Mouse (Mus musculus) kidney, embryonic 14.5 days (tissue): Measurements from ENCODE around the gene Gm36210. TPM values are rescaled to one million over a fixed set of nuclear protein-coding genes. Genes with fewer than 3 reads are reported as not detected.
A peak's percentile ranks its signal among the peaks of the same experiment; 100 is the strongest.

Experiments used
- ATAC-seq: fragments of 200-750 bp; cut with Nextera tagmentation; 2 replicates; pipeline ENCODE4 v1.8.0; 2017; ENCODE audit warnings: moderate number of reproducible peaks, mild to moderate bottlenecking, moderate TSS enrichment, moderate library complexity; ENCODE audit not compliant: low FRiP score, low TSS enrichment
- H3K27ac ChIP-seq: fragments of 300-500 bp; sonication (generic); 2 replicates; pipeline ENCODE4 v1.5.1; 2014; ENCODE audit warnings: low read depth, mild to moderate bottlenecking, low read length, moderate library complexity, mixed read lengths
- H3K27me3 ChIP-seq: fragments of 300-500 bp; sonication (generic); 2 replicates; pipeline ENCODE4 v1.6.1; 2014; ENCODE audit warnings: mild to moderate bottlenecking, low read length; ENCODE audit not compliant: control insufficient read depth, insufficient read depth
- H3K36me3 ChIP-seq: fragments of 300-500 bp; sonication (generic); 2 replicates; pipeline ENCODE4 v1.6.1; 2014; ENCODE audit warnings: low read length, mixed read lengths; ENCODE audit not compliant: control insufficient read depth, insufficient read depth
- H3K4me1 ChIP-seq: fragments of 300-500 bp; sonication (generic); 2 replicates; pipeline ENCODE4 v1.6.1; 2014; ENCODE audit warnings: low read length, mixed read lengths; ENCODE audit not compliant: control insufficient read depth, insufficient read depth
- H3K4me2 ChIP-seq: fragments of 300-500 bp; sonication (generic); replicated peaks from 2 replicates; pipeline ENCODE4 v1.6.1; 2014; ENCODE audit warnings: low read depth, mild to moderate bottlenecking, low read length
- H3K4me3 ChIP-seq: fragments of 300-500 bp; sonication (generic); 2 replicates; pipeline ENCODE4 v1.5.1; 2014; ENCODE audit warnings: mild to moderate bottlenecking, low read length
- H3K9ac ChIP-seq: fragments of 300-500 bp; sonication (generic); 2 replicates; pipeline ENCODE4 v1.6.1; 2014; ENCODE audit warnings: low read depth, mild to moderate bottlenecking, low read length, moderate library complexity
- H3K9me3 ChIP-seq: fragments of 300-500 bp; sonication (generic); 2 replicates; pipeline ENCODE4 v1.6.1; 2016; ENCODE audit warnings: low read length; ENCODE audit not compliant: control insufficient read depth
- WGBS: fragments of 180-500 bp; shearing (Covaris S2); extraction: QIAGEN DNeasy Blood & Tissue Kit; methylation state at CpG from one replicate; pipeline ENCODE4 v1.1.7; 2014; 5-methylcytosine and 5-hydroxymethylcytosine counted together
- polyA plus RNA-seq: library from polyadenylated mRNA; unstranded; fragments of >200 nt; fragmentation: Nextera tagmentation; extraction: Ambion mirVana; gene quantifications from 2 replicates; pipeline ENCODE4 v1.2.1, GENCODE M21; 2014

Gm36210 gene
- polyA plus RNA-seq = 0.22 TPM in 1 of 2 replicates, not detected in the other

DNA sequence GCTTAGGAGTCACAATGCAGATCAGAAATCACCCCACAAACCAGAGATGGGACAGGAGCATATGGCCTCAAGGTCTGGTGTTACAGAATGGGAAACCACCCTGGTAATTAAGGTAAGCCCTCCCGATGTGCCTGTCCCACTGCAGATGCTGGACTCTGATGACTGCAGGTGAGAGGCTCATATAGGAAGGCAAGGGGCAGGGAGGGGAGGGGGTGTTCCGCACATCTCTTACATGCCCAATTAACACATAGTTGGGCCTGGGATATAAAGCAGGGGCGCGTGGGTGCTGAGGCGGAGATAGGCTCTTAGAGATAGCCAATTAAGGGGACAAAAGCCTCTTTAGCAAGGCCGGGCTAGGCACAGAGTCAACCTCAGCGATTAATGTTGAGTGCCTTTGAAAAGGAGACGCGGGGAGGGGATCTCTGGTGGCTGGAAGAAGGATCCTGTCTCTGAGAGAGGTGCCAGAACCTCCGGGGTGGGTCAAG, at the start of gene Gm36210:
Gm36210 (minus strand) TSS at position 51 of the 485 bp plus-strand sequence.
- Histone ChIP-seq H3K36me3 (no peaks in the 10 kb centered on the region), H3K4me2 (no peak within 1 kb of the TSS), H3K4me3 (no peak within 1 kb of the TSS), H3K9ac (no peak within 1 kb of the TSS), H3K9me3 (no peaks in the 10 kb centered on the region), H3K4me1 (0 out of 2 replicates have a peak, but pooled peaks cover under 1% of the 10 kb centered on the region), H3K27me3 (no peaks in the 10 kb centered on the region), H3K27ac (no peak within 1 kb of the TSS)
- WGBS = 46% methylated on average over 10 of the region's 10 CpGs
- no peak for ATAC-seq

DNA sequence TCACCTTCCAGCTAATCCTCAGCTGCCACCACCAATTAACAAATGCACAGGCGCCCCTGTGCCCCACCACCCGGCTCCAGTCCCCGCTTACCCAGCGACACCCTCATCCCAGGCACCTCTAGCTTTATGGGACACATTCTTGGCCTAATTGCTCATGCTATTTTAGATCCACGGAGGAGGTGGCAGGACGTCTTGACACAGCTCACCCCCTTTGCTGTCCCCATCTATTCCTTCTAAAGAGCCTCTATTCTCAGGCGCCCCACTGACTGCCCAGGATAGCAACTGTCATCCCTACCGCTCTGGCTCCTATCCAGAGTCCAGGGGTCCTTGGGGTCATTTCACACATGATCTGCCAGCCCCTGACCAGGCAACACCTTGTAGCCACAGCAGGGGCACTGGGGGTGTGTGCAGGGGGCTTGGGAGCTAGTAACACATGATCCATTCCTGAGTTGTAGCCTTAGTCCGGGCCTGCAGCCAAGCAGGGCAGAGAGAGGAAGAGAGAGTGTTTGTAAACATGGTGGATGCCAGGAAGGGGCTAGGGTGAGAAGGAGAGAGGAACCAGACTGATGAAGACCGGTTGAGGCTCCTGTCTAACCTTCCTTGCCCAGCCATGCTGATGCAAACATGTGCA, 47.6 kb upstream of the Gm36210 start:
- no peak overlapping the region for H3K9ac ChIP-seq
- H3K9me3 ChIP-seq = no peaks in the 10 kb centered on the region
- no peak overlapping the region for H3K4me3 ChIP-seq
- H3K27ac ChIP-seq = no peak overlapping the region
- no peak for ATAC-seq
- WGBS = 18% methylated on average over 10 of the region's 10 CpGs
- no peak overlapping the region for H3K4me2 ChIP-seq
- no peaks in the 10 kb centered on the region for H3K36me3 ChIP-seq
- H3K4me1 ChIP-seq = no peaks in the 10 kb centered on the region
- H3K27me3 ChIP-seq = no peaks in the 10 kb centered on the region

- Histone ChIP-seq H3K4me3 (no peak overlapping the region), H3K4me1 (no peaks in the 10 kb centered on the region), H3K9ac (no peak overlapping the region), H3K27ac (no peak overlapping the region), H3K27me3 (no peaks in the 10 kb centered on the region), H3K9me3 (no peaks in the 10 kb centered on the region), H3K36me3 (no peaks in the 10 kb centered on the region), H3K4me2 (no peak overlapping the region)
- WGBS = 83% methylated on average over 19 of the region's 19 CpGs
- no peak for ATAC-seq
Observed at GRCm38 (mm10) chr7:4950561-4951342, 44.4 kb upstream of the Gm36210 start.

- WGBS = 60% methylated on average over 6 of the region's 6 CpGs
- H3K9ac ChIP-seq = no peak overlapping the region
- no peak overlapping the region for H3K4me3 ChIP-seq
- no peaks in the 10 kb centered on the region for H3K27me3 ChIP-seq
- no peaks in the 10 kb centered on the region for H3K9me3 ChIP-seq
- H3K4me2 ChIP-seq = no peak overlapping the region
- no peak overlapping the region for H3K27ac ChIP-seq
- H3K36me3 ChIP-seq = no peaks in the 10 kb centered on the region
- ATAC-seq = no peak
- H3K4me1 ChIP-seq = no peaks in the 10 kb centered on the region
Observed at GRCm38 (mm10) chr7:4948386-4948785, 42.1 kb upstream of the Gm36210 start.

GRCm38 (mm10) chr7:4947855-4948254, 41.5 kb upstream of the Gm36210 start:
- Histone ChIP-seq H3K4me2 (no peak overlapping the region), H3K4me3 (no peak overlapping the region), H3K9ac (no peak overlapping the region), H3K9me3 (no peaks in the 10 kb centered on the region), H3K36me3 (no peaks in the 10 kb centered on the region), H3K27me3 (no peaks in the 10 kb centered on the region), H3K4me1 (no peaks in the 10 kb centered on the region), H3K27ac (no peak overlapping the region)
- WGBS = 46% methylated on average over 2 of the region's 2 CpGs
- no peak for ATAC-seq

DNA sequence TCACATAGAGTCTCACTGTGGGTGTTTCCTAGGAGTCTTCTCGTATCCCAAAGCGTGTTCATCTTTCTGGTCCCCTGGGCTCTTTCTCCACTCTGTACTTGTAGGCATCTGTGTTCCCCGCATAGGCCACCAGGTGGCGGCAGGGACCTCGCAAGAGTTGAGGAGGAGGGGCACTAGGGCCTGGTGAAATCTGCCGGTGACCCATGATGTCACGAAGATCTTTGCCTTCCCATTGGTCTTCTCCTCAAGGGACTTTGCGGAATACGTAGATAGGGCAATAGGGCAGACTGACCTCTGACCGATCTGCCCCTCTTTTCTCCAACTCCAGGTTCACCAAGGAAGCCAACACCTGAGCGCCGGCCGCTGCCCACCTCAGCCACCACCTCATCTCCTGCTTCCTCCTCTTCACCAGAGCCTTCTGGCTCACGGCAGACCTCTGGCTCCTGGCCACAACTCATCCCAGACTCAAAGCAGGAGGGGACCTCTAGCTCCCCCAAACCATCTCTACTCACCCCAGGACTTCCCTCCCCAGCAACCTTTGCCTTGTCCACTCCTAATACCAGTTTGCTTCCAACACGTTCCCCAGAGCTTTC, 37.0 kb upstream of the Gm36210 start:
- Histone ChIP-seq H3K4me2 (peak overlapping the region; percentile 41), H3K27ac (no peak overlapping the region), H3K4me3 (peak overlapping the region; percentile 17), H3K9ac (no peak overlapping the region), H3K9me3 (no peaks in the 10 kb centered on the region), H3K4me1 (no peaks in the 10 kb centered on the region), H3K36me3 (no peaks in the 10 kb centered on the region), H3K27me3 (no peaks in the 10 kb centered on the region)
- 19% methylated on average over 15 of the region's 15 CpGs for WGBS
- peak; percentile 85 for ATAC-seq

- Histone ChIP-seq H3K4me1 (no peaks in the 10 kb centered on the region), H3K36me3 (no peaks in the 10 kb centered on the region), H3K4me2 (no peak overlapping the region), H3K4me3 (no peak overlapping the region), H3K27ac (no peak overlapping the region), H3K9me3 (no peaks in the 10 kb centered on the region), H3K27me3 (no peaks in the 10 kb centered on the region), H3K9ac (no peak overlapping the region)
- ATAC-seq = no peak
- 55% methylated on average over 5 of the region's 5 CpGs for WGBS
Observed at GRCm38 (mm10) chr7:4942673-4943072, 36.4 kb upstream of the Gm36210 start.

- H3K4me2 ChIP-seq = no peak overlapping the region
- H3K4me3 ChIP-seq = no peak overlapping the region
- H3K9me3 ChIP-seq = no peaks in the 10 kb centered on the region
- no peak overlapping the region for H3K9ac ChIP-seq
- H3K27ac ChIP-seq = no peak overlapping the region
- no peaks in the 10 kb centered on the region for H3K4me1 ChIP-seq
- H3K27me3 ChIP-seq = no peaks in the 10 kb centered on the region
- ATAC-seq = no peak; the same call in 1 of the 2 replicates
- 16% methylated on average over 9 of the region's 9 CpGs for WGBS
- H3K36me3 ChIP-seq = no peaks in the 10 kb centered on the region
Observed at GRCm38 (mm10) chr7:4940068-4940479, 33.8 kb upstream of the Gm36210 start.

DNA sequence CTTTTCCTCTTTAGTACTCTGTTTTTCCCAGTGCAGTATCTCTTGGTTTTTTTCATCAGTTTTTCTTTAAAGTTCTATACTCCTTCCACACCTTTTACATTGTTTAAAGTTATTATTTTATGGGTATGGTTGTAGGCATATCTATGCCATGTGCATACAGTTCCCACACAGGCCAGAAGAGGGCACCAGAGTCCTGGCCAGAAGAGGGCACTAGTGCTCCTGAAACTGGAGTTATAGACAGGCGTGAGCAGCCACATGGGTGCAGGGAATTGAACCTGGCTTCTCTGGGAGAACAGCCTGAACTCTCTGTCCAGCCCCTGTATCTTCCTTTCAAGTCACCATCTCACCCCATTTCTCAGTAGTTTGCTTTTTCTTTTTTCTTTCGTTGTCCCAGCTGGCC, 32.1 kb upstream of the Gm36210 start:
- no peaks in the 10 kb centered on the region for H3K27me3 ChIP-seq

More for the DNA sequence above, 32.1 kb upstream of the Gm36210 start:
- Histone ChIP-seq H3K4me2 (no peak overlapping the region), H3K4me3 (no peak overlapping the region), H3K4me1 (no peaks in the 10 kb centered on the region), H3K9me3 (no peaks in the 10 kb centered on the region), H3K9ac (no peak overlapping the region), H3K27ac (no peak overlapping the region), H3K36me3 (no peaks in the 10 kb centered on the region)
- no peak for ATAC-seq
- 49% methylated on average over 2 of the region's 2 CpGs for WGBS
